Comparison of ENCODE assay signal across 10 mouse cellular contexts in the genomic region with DNA sequence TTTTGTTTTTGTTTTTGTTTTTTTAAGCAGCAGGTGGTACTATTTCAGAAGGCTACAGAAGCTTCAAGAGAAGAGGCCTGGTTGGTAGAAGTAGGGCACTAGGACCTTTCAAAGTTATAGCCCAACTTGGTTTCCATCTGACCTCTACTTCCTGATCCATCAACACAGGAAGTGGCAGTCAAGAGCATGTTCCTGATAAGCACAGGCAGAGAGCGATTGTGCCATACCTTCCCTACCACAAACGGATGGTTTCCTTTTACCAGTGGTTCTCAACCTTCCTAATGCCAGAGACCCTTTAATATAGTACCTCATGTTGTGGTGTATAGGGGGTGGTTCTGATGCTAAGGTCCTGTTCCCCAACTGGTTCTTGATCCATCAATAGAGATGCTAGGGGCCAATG. TPM values are rescaled to one million over a fixed set of nuclear protein-coding genes. Genes with fewer than 3 reads are reported as not detected.
DNase-seq lines count a peak whose midpoint lies in the region; ATAC-seq and TF ChIP-seq lines count a peak whose summit lies in the region.
"Had no signal": no experiment of that assay in that cellular context is flagged by ENCODE, and none has a peak within 500 bp of the region (broad histone marks: within the 10 kb centered on the region; RNA-seq: fewer than 3 reads in every experiment).

No protein-coding gene starts in this region.

- H3K9me3 ChIP-seq in intestine, embryonic 15.5 days: no peaks in the 10 kb centered on the region
- H3K9me3 ChIP-seq: limb, embryonic 10.5 days had no signal

- peak overlapping the region; percentile 24; the same call in 1 of the 2 replicates for H3K27ac ChIP-seq in gastrocnemius, adult 2 months
- H3K27ac ChIP-seq in intestine, embryonic 15.5 days: no peak overlapping the region
- H3K27ac ChIP-seq: limb, embryonic 10.5 days had no signal

- DNase-seq in gastrocnemius, adult 2 months: no peak
- DNase-seq in gastrocnemius, adult 8-10 months (ENCODE audit: low spot score in 2 of 2): no peak
- peak; percentile 67 for DNase-seq in CD4-positive helper T cell, adult 2 months (ENCODE audit: low read depth, low spot score)
- peak; percentile 76 for DNase-seq in lung, postnatal 36 days
- no peak for DNase-seq in right cerebral cortex, postnatal 4 days
- DNase-seq in gastrocnemius, postnatal 36 days: no peak
- no peak for DNase-seq in gastrocnemius, postnatal 10 days
- DNase-seq: kidney, postnatal 14 days had no signal

- H3K4me1 ChIP-seq in intestine, embryonic 15.5 days (replicated peaks): no peaks in the 10 kb centered on the region

- TF ChIP-seq CTCF in gastrocnemius, adult 2 months (IDR thresholded peaks at IDR 0.05): no peak

- intact Hi-C loops in gastrocnemius, adult 2 months (cut with DNase I): no loop called here
- intact Hi-C loops in gastrocnemius, postnatal 36 days (cut with DNase I): no loop called here

- H3K9ac ChIP-seq in intestine, embryonic 15.5 days: no peak overlapping the region

- ATAC-seq in intestine, embryonic 15.5 days: peak; percentile 46; the same call in 1 of the 2 replicates

- no peaks in the 10 kb centered on the region for H3K36me3 ChIP-seq in intestine, embryonic 15.5 days
- H3K36me3 ChIP-seq: limb, embryonic 10.5 days had no signal

- no peaks in the 10 kb centered on the region for H3K27me3 ChIP-seq in intestine, embryonic 15.5 days (replicated peaks)

- whole genome bisulfite sequencing in intestine, embryonic 15.5 days: 41% methylated on average over 2 of the region's 2 CpGs

- H3K4me3 ChIP-seq in gastrocnemius, adult 2 months: no peak overlapping the region
- no peak overlapping the region for H3K4me3 ChIP-seq in intestine, embryonic 15.5 days (replicated peaks)
- H3K4me3 ChIP-seq: limb, embryonic 10.5 days had no signal

- H3K4me2 ChIP-seq in intestine, embryonic 15.5 days (replicated peaks): no peak overlapping the region

RNA-seq across cellular contexts. Expression of a gene that starts 39.9 kb away (rescaled TPM):
- 10 to 100 TPM; 87.7 to 94.8 TPM for total RNA-seq in gastrocnemius, adult 2 months (2021)
- total RNA-seq in gastrocnemius, adult 8-10 months (2022): 100 to 1,000 TPM in 1 of 4 experiments, 10 to 100 TPM in 3; 89.7 to 104 (median 97.1) TPM
- polyA plus RNA-seq in intestine, embryonic 15.5 days (2015; fragmentation: Nextera tagmentation; extraction: Ambion mirVana): 101 and 111 TPM in 2 replicates
- total RNA-seq in gastrocnemius, postnatal 36 days (2021): 10 to 100 TPM; 73.0 to 80.6 TPM
- 10 to 100 TPM; 55.7 to 56.2 TPM for total RNA-seq in gastrocnemius, postnatal 10 days (2021)

RNA-seq across cellular contexts. Expression of a gene that starts 47.0 kb away (rescaled TPM):
- total RNA-seq in gastrocnemius, adult 2 months (2021): under 1 TPM; 0.22 to 0.77 TPM
- total RNA-seq in gastrocnemius, adult 8-10 months (2022): under 1 TPM; 0.07 to 0.31 (median 0.19) TPM
- polyA plus RNA-seq in intestine, embryonic 15.5 days (2015; fragmentation: Nextera tagmentation; extraction: Ambion mirVana): 0.29 and 0.49 TPM in 2 replicates
- total RNA-seq in gastrocnemius, postnatal 36 days (2021): under 1 TPM; 0.31 to 0.47 TPM
- under 1 TPM; 0.16 to 0.31 TPM for total RNA-seq in gastrocnemius, postnatal 10 days (2021)
- polyA plus RNA-seq: limb, embryonic 10.5 days had no signal

Comparison
In these comparisons a context has a peak if more than half of its experiments do, and no peak if none do; other contexts are left out.
1. DNase-seq: peak in CD4-positive helper T cell, adult 2 months (single experiment) and lung, postnatal 36 days (single experiment); none in gastrocnemius, adult 2 months (single experiment), gastrocnemius, adult 8-10 months (0 of 2), right cerebral cortex, postnatal 4 days (single experiment), gastrocnemius, postnatal 36 days (0 of 2) and gastrocnemius, postnatal 10 days (single experiment).